Mouse (Mus musculus) neural tube, embryonic 11.5 days (tissue): Measurements from ENCODE around the gene Gbe1. TPM values are rescaled to one million over a fixed set of nuclear protein-coding genes. Genes with fewer than 3 reads are reported as not detected.

Source experiments
- ATAC-seq: fragments of 200-750 bp; cut with Nextera tagmentation; 2 replicates; pipeline ENCODE4 v1.8.0; 2017; ENCODE audit warnings: moderate number of reproducible peaks, mild to moderate bottlenecking, moderate TSS enrichment, moderate library complexity; ENCODE audit not compliant: insufficient read depth, low FRiP score, low TSS enrichment
- DNase-seq: peaks from one replicate; pipeline ENCODE4 v3.0.0-alpha.2; 2015; ENCODE audit warnings: low spot score
- H3K27ac ChIP-seq: fragments of 300-500 bp; sonication (generic); 2 replicates; pipeline ENCODE4 v1.5.1; 2014; ENCODE audit warnings: low read depth, mild to moderate bottlenecking, low read length
- H3K27me3 ChIP-seq: fragments of 300-500 bp; sonication (generic); 2 replicates; pipeline ENCODE4 v1.6.1; 2014; ENCODE audit warnings: mild to moderate bottlenecking, low read length, mixed read lengths; ENCODE audit not compliant: control insufficient read depth, insufficient read depth
- H3K36me3 ChIP-seq: fragments of 300-500 bp; sonication (generic); 2 replicates; pipeline ENCODE4 v1.6.1; 2014; ENCODE audit warnings: mild to moderate bottlenecking, low read length, moderate library complexity, mixed read lengths; ENCODE audit not compliant: control insufficient read depth, insufficient read depth
- H3K4me1 ChIP-seq: fragments of 300-500 bp; sonication (generic); 2 replicates; pipeline ENCODE4 v1.6.1; 2014; ENCODE audit warnings: low read length, mixed read lengths; ENCODE audit not compliant: control insufficient read depth, insufficient read depth
- H3K4me2 ChIP-seq: fragments of 300-500 bp; sonication (generic); 2 replicates; pipeline ENCODE4 v1.6.1; 2014; ENCODE audit warnings: low read depth, mild to moderate bottlenecking, moderate library complexity
- H3K4me3 ChIP-seq: fragments of 300-500 bp; sonication (generic); 2 replicates; pipeline ENCODE4 v1.5.1; 2014; ENCODE audit warnings: low read depth, low read length
- H3K9ac ChIP-seq: fragments of 300-500 bp; sonication (generic); 2 replicates; pipeline ENCODE4 v1.6.1; 2014; ENCODE audit warnings: mild to moderate bottlenecking, low read length
- H3K9me3 ChIP-seq: fragments of 300-500 bp; sonication (generic); 2 replicates; pipeline ENCODE4 v1.6.1; 2016; ENCODE audit warnings: low read length; ENCODE audit not compliant: control insufficient read depth
- WGBS: fragments of 180-500 bp; shearing (Covaris S2); extraction: QIAGEN DNeasy Blood & Tissue Kit; methylation state at CpG from one replicate; pipeline ENCODE4 v1.1.7; 2014; 5-methylcytosine and 5-hydroxymethylcytosine counted together
- polyA plus RNA-seq: library from polyadenylated mRNA; unstranded; fragments of >200 nt; fragmentation: Nextera tagmentation; extraction: Ambion mirVana; gene quantifications from 2 replicates; pipeline ENCODE4 v1.2.1, GENCODE M21; 2014

The Gbe1 gene
- polyA plus RNA-seq, 1 experiment from 2014 or later: 15.2 TPM

DNA sequence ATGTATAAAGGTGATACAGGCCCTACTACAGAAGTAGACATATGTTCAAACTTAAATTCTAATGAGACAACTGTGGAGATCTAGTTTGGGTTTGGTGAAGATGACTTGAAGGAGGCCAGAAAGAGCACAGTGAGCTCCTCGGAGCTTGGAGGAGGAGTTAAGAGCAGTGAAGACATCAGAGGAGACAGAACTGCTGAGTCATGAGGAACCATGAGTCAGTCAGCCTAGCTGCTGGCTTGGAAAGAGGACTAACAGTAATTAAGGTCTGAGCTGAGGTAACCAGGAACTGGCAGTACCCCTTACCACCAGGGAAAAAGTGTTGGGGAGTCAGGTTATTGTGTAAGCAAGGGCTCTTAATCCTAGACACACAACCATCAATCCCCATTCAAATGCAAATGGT, 192.7 kb downstream of the Gbe1 start:
- DNase-seq (no peak), ATAC-seq (no peak)
- WGBS: 90% methylated on average over 1 of the region's 1 CpGs
- no peaks in the 10 kb centered on the region for H3K9me3 ChIP-seq
- H3K27ac ChIP-seq: no peak overlapping the region
- no peaks in the 10 kb centered on the region for H3K27me3 ChIP-seq
- H3K36me3 ChIP-seq: no peaks in the 10 kb centered on the region
- H3K4me3 ChIP-seq: no peak overlapping the region
- H3K9ac ChIP-seq: no peak overlapping the region
- no peaks in the 10 kb centered on the region for H3K4me1 ChIP-seq
- no peak overlapping the region for H3K4me2 ChIP-seq

DNA sequence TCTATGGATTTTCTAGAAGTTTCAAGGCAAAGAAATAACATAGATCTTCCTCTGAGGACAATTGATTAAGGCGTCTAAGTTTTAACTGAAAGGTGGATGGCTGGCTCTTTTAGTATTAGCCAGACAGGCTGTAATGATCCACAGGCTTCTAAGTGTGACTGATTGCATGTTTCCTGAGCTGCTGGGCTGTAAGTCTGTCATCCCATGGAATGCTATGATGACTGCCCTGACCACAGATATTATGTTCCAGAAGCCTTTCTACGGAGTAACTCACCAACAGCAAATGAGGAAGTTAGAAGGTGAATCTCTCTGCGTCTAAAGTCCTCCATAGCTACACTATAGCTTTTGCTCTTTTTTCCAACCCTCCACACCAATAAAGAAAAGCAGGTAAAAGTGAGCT, 197.2 kb downstream of the Gbe1 start:
- Histone ChIP-seq H3K27ac (no peak overlapping the region), H3K4me3 (no peak overlapping the region), H3K27me3 (no peaks in the 10 kb centered on the region), H3K4me2 (no peak overlapping the region), H3K4me1 (no peaks in the 10 kb centered on the region), H3K36me3 (no peaks in the 10 kb centered on the region), H3K9ac (no peak overlapping the region), H3K9me3 (no peaks in the 10 kb centered on the region)
- ATAC-seq: no peak
- no peak for DNase-seq
- 90% methylated on average over 3 of the region's 3 CpGs for WGBS

DNA sequence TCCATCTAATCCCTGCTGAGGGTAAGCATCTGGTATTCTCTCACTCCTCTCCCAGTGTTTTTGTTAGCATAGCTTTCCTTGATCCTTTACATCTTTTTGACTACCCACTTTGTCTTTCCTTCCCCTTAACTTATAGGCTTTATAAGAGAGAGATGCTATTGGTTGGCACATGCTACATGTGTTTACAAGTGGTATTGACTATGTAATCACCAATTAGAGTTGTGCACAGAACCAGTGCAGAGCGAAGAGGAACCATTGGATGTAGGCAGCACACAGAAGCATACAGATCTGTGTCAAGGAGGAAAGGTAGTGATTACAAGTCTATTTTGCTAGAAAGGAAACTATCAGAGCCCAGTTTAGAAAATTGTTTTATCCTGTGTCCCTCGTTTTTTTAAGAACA, 209.1 kb downstream of the Gbe1 start:
- Histone ChIP-seq H3K27ac (no peak overlapping the region), H3K9ac (no peak overlapping the region), H3K4me2 (no peak overlapping the region), H3K4me1 (no peaks in the 10 kb centered on the region), H3K36me3 (no peaks in the 10 kb centered on the region), H3K9me3 (no peaks in the 10 kb centered on the region), H3K4me3 (no peak overlapping the region), H3K27me3 (no peaks in the 10 kb centered on the region)
- 86% methylated on average over 2 of the region's 2 CpGs for WGBS
- DNase-seq (no peak), ATAC-seq (no peak)

DNA sequence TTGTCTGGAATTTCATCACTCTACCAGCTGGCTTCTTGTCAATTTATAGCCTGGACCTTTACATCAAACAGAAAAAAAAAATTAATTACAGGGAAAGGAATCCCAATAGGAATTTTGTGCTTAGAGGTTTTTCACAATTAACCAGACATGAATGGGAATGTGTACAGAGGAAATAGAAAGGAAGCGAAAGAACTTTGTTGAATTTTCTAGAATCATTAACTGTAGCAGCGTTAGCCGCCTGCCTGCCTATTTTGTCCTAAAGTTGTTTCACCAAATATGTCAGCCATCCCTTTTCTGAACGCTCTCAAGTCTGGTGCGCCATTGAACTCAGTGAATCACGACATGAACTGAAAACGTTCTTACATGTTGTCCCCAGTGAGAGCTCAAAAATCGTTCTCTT, 209.8 kb downstream of the Gbe1 start:
- Histone ChIP-seq H3K27me3 (no peaks in the 10 kb centered on the region), H3K9ac (no peak overlapping the region), H3K36me3 (no peaks in the 10 kb centered on the region), H3K4me1 (no peaks in the 10 kb centered on the region), H3K9me3 (no peaks in the 10 kb centered on the region), H3K4me3 (no peak overlapping the region), H3K4me2 (no peak overlapping the region), H3K27ac (no peak overlapping the region)
- 91% methylated on average over 8 of the region's 8 CpGs for whole genome bisulfite sequencing
- ATAC-seq (no peak), DNase-seq (no peak)

DNA sequence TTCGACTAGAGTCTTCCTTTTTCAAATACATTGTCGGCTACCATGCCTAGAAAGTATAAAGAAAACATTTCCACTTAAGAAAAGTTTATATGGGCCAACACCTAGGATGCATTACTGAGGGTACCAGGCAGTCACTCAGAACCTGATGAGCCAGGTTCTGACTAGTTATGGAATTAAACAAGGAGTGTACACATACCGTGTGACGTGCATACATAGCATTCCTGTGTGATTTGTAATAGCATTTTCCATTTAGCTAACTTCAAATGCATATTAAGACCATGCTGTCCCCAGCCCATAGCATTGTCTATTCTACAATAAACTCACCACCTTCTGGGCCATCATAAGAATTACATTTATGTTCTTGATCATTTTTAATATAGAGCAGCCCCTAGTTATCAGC, 210.5 kb downstream of the Gbe1 start:
- H3K27ac ChIP-seq: no peak overlapping the region
- H3K9ac ChIP-seq: no peak overlapping the region
- no peaks in the 10 kb centered on the region for H3K4me1 ChIP-seq
- no peaks in the 10 kb centered on the region for H3K9me3 ChIP-seq
- WGBS: 92% methylated on average over 4 of the region's 4 CpGs
- H3K27me3 ChIP-seq: no peaks in the 10 kb centered on the region
- DNase-seq: no peak
- H3K4me3 ChIP-seq: no peak overlapping the region
- H3K4me2 ChIP-seq: no peak overlapping the region
- ATAC-seq: no peak
- H3K36me3 ChIP-seq: no peaks in the 10 kb centered on the region

DNA sequence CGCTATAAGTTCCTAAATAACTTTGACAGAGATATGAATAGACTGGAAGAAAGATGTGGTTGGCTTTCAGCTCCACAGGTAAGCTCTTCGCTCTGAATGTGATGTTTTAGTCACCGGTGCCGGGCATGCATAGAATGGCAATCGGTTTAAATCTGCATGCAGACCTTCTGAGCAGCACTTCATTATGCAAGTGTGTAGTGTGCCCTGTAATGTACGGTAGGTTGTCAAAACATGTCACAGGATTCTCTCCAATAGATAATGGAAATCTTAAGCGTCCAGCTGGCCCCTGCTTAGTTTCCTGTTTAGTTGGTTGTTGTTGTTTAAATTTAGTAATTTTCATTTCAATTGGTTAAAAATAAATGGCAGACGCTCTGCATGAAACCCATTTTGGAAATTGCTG, 213.5 kb downstream of the Gbe1 start:
- Histone ChIP-seq H3K9ac (no peak overlapping the region), H3K4me2 (no peak overlapping the region), H3K27me3 (no peaks in the 10 kb centered on the region), H3K4me3 (no peak overlapping the region), H3K9me3 (no peaks in the 10 kb centered on the region), H3K27ac (no peak overlapping the region), H3K36me3 (no peaks in the 10 kb centered on the region), H3K4me1 (no peaks in the 10 kb centered on the region)
- DNase-seq: no peak
- WGBS: 92% methylated on average over 8 of the region's 8 CpGs
- ATAC-seq: no peak

DNA sequence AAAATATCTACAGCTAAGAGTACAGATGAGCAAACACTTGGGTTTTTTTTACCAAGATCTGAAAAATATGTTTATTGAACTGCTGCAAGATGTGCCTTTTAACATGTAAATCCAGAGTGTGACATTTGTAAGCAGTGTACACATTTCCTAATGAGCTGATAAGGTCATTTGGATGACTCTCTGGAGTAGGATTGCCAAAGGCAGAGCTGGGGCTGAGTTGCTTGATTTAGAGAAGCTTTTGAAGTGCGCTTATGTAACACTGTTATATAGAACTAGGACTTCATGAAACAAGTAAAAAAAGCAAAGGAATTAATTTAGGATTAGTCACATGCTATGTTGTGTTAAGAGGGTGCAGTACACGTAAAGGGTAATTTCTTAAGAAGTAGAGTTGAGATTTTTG, 221.5 kb downstream of the Gbe1 start:
- H3K36me3 ChIP-seq: no peaks in the 10 kb centered on the region
- no peak overlapping the region for H3K27ac ChIP-seq
- no peaks in the 10 kb centered on the region for H3K9me3 ChIP-seq
- no peaks in the 10 kb centered on the region for H3K4me1 ChIP-seq
- H3K4me2 ChIP-seq: no peak overlapping the region
- 94% methylated on average over 2 of the region's 2 CpGs for WGBS
- no peak overlapping the region for H3K9ac ChIP-seq
- ATAC-seq: no peak
- H3K4me3 ChIP-seq: no peak overlapping the region
- no peaks in the 10 kb centered on the region for H3K27me3 ChIP-seq
- DNase-seq: no peak

DNA sequence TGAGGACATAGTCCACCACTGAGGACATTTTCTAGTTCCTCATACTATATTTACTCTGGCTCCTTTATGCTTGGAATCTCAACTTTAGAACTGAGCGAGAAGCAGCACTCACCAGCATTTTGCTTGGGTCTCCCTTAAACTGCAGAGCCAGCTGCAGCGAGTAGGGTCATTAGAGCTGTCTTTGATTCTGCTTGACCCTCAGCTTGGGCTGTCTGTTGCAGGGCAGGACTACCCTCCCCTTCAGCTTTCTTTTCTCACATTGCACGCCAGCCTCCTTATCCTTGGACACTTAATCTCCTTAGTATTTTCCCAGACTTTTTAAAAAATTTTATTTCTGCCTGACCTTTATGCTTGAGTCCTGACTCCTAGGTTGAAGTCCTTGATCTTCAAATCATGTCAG, 237.1 kb downstream of the Gbe1 start:
- Histone ChIP-seq H3K4me1 (no peaks in the 10 kb centered on the region), H3K9ac (no peak overlapping the region), H3K4me2 (no peak overlapping the region), H3K27me3 (no peaks in the 10 kb centered on the region), H3K36me3 (no peaks in the 10 kb centered on the region), H3K4me3 (no peak overlapping the region), H3K27ac (no peak overlapping the region), H3K9me3 (no peaks in the 10 kb centered on the region)
- no peak for ATAC-seq
- 51% methylated on average over 3 of the region's 3 CpGs for WGBS
- DNase-seq: no peak

DNA sequence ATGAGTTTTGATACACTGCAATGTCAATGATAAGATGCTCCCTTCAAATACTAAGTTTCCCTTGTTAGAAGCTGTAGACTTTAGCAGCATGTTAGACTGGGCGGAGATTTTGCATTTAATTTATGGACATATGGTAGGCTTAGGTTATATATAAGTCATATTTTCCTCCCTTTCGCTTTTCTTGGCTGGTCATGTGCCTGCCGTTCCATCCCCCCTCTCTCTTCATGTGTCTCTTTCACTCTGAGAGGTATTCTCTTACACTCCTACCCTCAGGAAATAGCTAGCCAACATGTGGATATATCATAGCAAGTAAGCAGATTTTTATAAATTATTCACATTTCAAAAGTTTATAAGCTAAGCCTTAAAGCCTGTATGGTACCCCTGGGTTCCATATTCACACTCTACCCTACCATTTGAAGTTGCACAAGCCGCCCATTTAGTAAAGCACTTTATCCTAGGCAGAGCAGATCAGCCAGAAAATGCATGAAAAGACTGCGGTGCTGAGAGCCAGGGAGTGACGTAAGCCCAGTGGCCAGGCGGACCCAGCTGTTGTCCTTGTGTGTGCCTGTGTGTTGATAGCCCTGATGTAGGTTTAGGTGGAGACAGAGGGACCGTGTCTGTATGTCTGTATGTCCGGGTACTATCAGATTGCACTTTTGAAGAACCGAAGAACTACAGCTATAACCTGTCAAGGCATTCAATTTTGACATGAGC, 248.0 kb downstream of the Gbe1 start:
- Histone ChIP-seq H3K4me3 (no peak overlapping the region), H3K9ac (no peak overlapping the region), H3K27me3 (no peaks in the 10 kb centered on the region), H3K4me1 (no peaks in the 10 kb centered on the region), H3K9me3 (no peaks in the 10 kb centered on the region), H3K27ac (no peak overlapping the region), H3K36me3 (no peaks in the 10 kb centered on the region), H3K4me2 (no peak overlapping the region)
- ATAC-seq (no peak), DNase-seq (no peak)
- WGBS: 86% methylated on average over 10 of the region's 10 CpGs
